Mouse (Mus musculus): ENCODE measurements around the gene Noc2l. TPM values are rescaled to one million over a fixed set of nuclear protein-coding genes. Genes with fewer than 3 reads are reported as not detected.

Noc2l gene
- total and polyA plus RNA-seq, 3 experiments = 122 to 234 (median 164) TPM

DNA sequence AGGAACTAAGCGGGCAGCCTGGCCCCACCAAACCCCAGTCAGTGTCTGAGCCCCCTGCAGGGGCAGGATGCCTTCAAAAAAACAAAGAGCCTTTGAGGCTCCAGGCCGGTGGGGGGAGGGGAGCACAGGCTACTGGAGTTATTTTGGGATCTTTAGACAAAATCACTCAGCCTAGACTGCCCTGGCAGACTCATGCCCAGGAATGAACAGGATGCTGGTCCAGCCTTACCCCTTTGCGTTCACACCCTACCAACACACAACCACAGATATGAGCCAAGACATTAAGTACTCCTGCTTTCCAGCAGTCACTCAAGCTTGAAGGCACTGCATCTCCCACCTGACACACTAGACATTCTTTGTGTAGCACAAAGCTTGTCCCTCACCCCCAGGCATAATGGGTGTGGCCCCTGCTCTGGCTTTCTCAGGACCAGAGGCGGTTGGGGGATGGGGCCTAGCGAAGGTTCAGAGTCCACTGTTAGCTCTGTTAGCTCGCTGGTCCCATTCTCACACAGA, 46.9 kb upstream of the Noc2l start:
- H3K4me1 ChIP-seq (ENCODE audit: control insufficient read depth in 1 of 2, insufficient read depth in 2 of 2, low read length in 2 of 2) = peaks cover 11 to 20% of the 10 kb centered on the region in 2 experiments
- H3K4me3 ChIP-seq (ENCODE audit: control insufficient read depth in 1 of 2, insufficient read depth in 1 of 2, low read depth in 2 of 2, low read length in 2 of 2) = no peak overlapping the region
- no peak for DNase-seq (ENCODE audit: low read depth, low spot score)

DNA sequence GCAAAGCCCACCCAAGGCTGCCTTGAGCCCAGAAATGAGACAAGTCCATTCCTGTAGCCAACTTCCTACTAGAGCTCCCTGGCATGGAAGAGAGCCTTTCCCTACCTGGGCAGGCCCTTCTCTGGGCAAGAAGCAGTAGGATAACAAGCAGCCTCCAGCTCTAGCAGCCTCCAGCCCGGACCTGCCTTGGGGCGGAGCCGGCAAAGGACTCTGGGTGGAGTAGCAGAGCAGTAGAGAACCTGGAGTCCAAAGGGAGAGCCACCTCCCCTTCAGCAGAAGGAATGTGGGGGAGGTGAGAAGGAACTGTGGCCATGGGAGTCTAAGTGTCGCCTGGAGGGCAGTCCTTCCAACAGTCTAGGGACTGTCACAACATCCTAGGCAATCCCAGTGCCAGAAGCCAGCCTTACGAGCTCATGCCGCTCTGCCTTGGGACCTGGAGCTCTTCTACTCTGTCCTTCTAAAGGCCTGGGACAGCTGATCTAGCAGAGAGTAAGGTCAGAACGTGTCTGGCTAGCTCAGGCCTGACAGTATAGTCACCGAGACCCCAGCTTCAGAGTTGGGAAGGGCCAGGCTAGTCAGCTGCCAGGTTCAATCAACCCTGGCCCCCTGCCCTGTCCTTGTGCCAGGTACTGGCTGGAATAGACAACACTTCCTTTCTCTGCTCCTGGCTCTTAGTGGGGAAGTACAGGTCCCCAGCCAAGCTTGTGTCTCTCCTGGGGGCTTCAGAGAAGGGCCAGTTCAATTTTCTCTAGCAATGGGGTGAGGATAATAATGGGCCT, 43.2 kb upstream of the Noc2l start:
- TF ChIP-seq ETS1 (IDR thresholded peaks at IDR 0.05; ENCODE audit: low read depth, low read length) (no peak), NRF1 (IDR thresholded peaks at IDR 0.05; ENCODE audit: insufficient read depth, low read depth, low read length, poor library complexity, severe bottlenecking) (no peak), ZNF384 (IDR thresholded peaks at IDR 0.05; ENCODE audit: low read depth, low read length) (no peak), EP300 (IDR thresholded peaks at IDR 0.05; ENCODE audit: low read depth in 1 of 2, low read length in 2 of 2) (no peak), ZMIZ1 (IDR thresholded peaks at IDR 0.05; ENCODE audit: low read depth, low read length) (no peak), ZKSCAN1 (IDR thresholded peaks at IDR 0.05; ENCODE audit: low read depth, low read length) (no peak), HCFC1 (IDR thresholded peaks at IDR 0.05; ENCODE audit: low read depth, low read length) (no peak), MEF2A (IDR thresholded peaks at IDR 0.05; ENCODE audit: extremely low read depth, insufficient replicate concordance, low read depth, low read length, poor library complexity, severe bottlenecking) (no peak), JUND (IDR thresholded peaks at IDR 0.05; ENCODE audit: low read depth, low read length) (no peak), ZC3H11A (IDR thresholded peaks at IDR 0.05; ENCODE audit: low read depth, low read length) (no peak), MAFK (IDR thresholded peaks at IDR 0.05; ENCODE audit: borderline replicate concordance, low read depth, low read length) (no peak), CHD1 (IDR thresholded peaks at IDR 0.05; ENCODE audit: low read depth, low read length) (no peak), ELF1 (IDR thresholded peaks at IDR 0.05; ENCODE audit: low read depth, low read length) (no peak), CTCF (IDR thresholded peaks at IDR 0.05 in 2 of 3, conservative IDR thresholded peaks at IDR 0.05 in 1 of 3; ENCODE audit: control insufficient read depth in 1 of 3, insufficient read depth in 1 of 3, low read depth in 2 of 3, low read length in 3 of 3, poor library complexity in 1 of 3, severe bottlenecking in 1 of 3) (no peak)
- Histone ChIP-seq H3K27me3 (ENCODE audit: control insufficient read depth in 1 of 2, insufficient read depth in 2 of 2, low read length in 2 of 2) (no peaks in the 10 kb centered on the region), H3K79me2 (ENCODE audit: control insufficient read depth, insufficient read depth, low read length, poor library complexity) (peaks cover 6% of the 10 kb centered on the region; the same call in 1 of the 2 replicates), H3K9ac (ENCODE audit: control insufficient read depth, low read depth, low read length, poor library complexity, severe bottlenecking) (no peak overlapping the region), H3K36me3 (ENCODE audit: control insufficient read depth in 1 of 2, insufficient read depth in 2 of 2, low read length in 2 of 2) (peaks cover 0 to 6% of the 10 kb centered on the region in 2 experiments; a peak in 3 of 4 replicates), H3K4me1 (ENCODE audit: control insufficient read depth in 1 of 2, insufficient read depth in 2 of 2, low read length in 2 of 2) (peaks cover 3 to 18% of the 10 kb centered on the region in 2 experiments; a peak in 3 of 4 replicates), H3K9me3 (replicated peaks; ENCODE audit: insufficient read depth, low read length) (no peaks in the 10 kb centered on the region), H3K27ac (ENCODE audit: control insufficient read depth, low read depth, low read length) (no peak overlapping the region), H3K4me3 (ENCODE audit: control insufficient read depth in 1 of 2, insufficient read depth in 1 of 2, low read depth in 2 of 2, low read length in 2 of 2) (no peak overlapping the region)
- DNase-seq (ENCODE audit: low read depth, low spot score) = no peak

More for the DNA sequence above, 46.9 kb upstream of the Noc2l start:
- H3K27ac ChIP-seq (ENCODE audit: control insufficient read depth, low read depth, low read length) = no peak overlapping the region
- H3K9ac ChIP-seq (ENCODE audit: control insufficient read depth, low read depth, low read length, poor library complexity, severe bottlenecking) = no peak overlapping the region
- H3K9me3 ChIP-seq (replicated peaks; ENCODE audit: insufficient read depth, low read length) = no peaks in the 10 kb centered on the region
- H3K79me2 ChIP-seq (ENCODE audit: control insufficient read depth, insufficient read depth, low read length, poor library complexity) = no peaks in the 10 kb centered on the region
- no peaks in the 10 kb centered on the region for H3K27me3 ChIP-seq (ENCODE audit: control insufficient read depth in 1 of 2, insufficient read depth in 2 of 2, low read length in 2 of 2)
- peaks cover 0 to 11% of the 10 kb centered on the region in 2 experiments; a peak in 3 of 4 replicates for H3K36me3 ChIP-seq (ENCODE audit: control insufficient read depth in 1 of 2, insufficient read depth in 2 of 2, low read length in 2 of 2)
- TF ChIP-seq MAZ (IDR thresholded peaks at IDR 0.05; ENCODE audit: low read depth, low read length) (no peak), SIN3A (IDR thresholded peaks at IDR 0.05; ENCODE audit: low read length) (no peak), USF1 (IDR thresholded peaks at IDR 0.05; ENCODE audit: low read depth, low read length) (no peak), ZNF384 (IDR thresholded peaks at IDR 0.05; ENCODE audit: low read depth, low read length) (no peak), TAL1 (IDR thresholded peaks at IDR 0.05; ENCODE audit: low read length) (no peak), USF2 (IDR thresholded peaks at IDR 0.05; ENCODE audit: borderline replicate concordance in 1 of 2, insufficient read depth in 1 of 2, low read depth in 1 of 2, low read length in 2 of 2) (no peak), CTCF (IDR thresholded peaks at IDR 0.05 in 2 of 3, conservative IDR thresholded peaks at IDR 0.05 in 1 of 3; ENCODE audit: control insufficient read depth in 1 of 3, insufficient read depth in 1 of 3, low read depth in 2 of 3, low read length in 3 of 3, poor library complexity in 1 of 3, severe bottlenecking in 1 of 3) (no peak), ZKSCAN1 (IDR thresholded peaks at IDR 0.05; ENCODE audit: low read depth, low read length) (no peak), ELF1 (IDR thresholded peaks at IDR 0.05; ENCODE audit: low read depth, low read length) (no peak), MYC (IDR thresholded peaks at IDR 0.05; ENCODE audit: low read depth, low read length) (no peak), HCFC1 (IDR thresholded peaks at IDR 0.05; ENCODE audit: low read depth, low read length) (no peak), MAFK (IDR thresholded peaks at IDR 0.05; ENCODE audit: borderline replicate concordance, low read depth, low read length) (no peak), MYB (IDR thresholded peaks at IDR 0.05; ENCODE audit: low read depth, low read length) (no peak), POLR2AphosphoS2 (IDR thresholded peaks at IDR 0.05; ENCODE audit: low read length) (no peak), GABPA (IDR thresholded peaks at IDR 0.05; ENCODE audit: low read depth, low read length) (no peak), ZMIZ1 (IDR thresholded peaks at IDR 0.05; ENCODE audit: low read depth, low read length) (no peak), POLR2A (IDR thresholded peaks at IDR 0.05; ENCODE audit: control insufficient read depth in 1 of 2, insufficient read depth in 1 of 2, low read depth in 1 of 2, low read length in 2 of 2, poor library complexity in 1 of 2) (no peak), UBTF (IDR thresholded peaks at IDR 0.05; ENCODE audit: borderline replicate concordance, insufficient read depth, low read depth, low read length) (no peak), MEF2A (IDR thresholded peaks at IDR 0.05; ENCODE audit: extremely low read depth, insufficient replicate concordance, low read depth, low read length, poor library complexity, severe bottlenecking) (no peak)

All from MEL (cell line).